Mouse (Mus musculus) kidney, postnatal 4 days (tissue): ENCODE data around the gene Myh10.
A peak's percentile ranks its signal among the peaks of the same experiment; 100 is the strongest.
"Not testable (repeated sequence)": the region's sequence is repeated elsewhere in the genome, so short reads cannot be mapped to it uniquely, and the experiment has no call there.

Source experiments
- DNase-seq, 2 experiments: peaks; one replicate each; pipeline ENCODE4 v3.0.0; 2021; ENCODE audit warnings: mixed read lengths in 2 of 2

Gene Myh10

GRCm38 (mm10) chr11:68693447-68694040, 2.2 kb downstream of the Myh10 start:
- no peak for DNase-seq

DNA sequence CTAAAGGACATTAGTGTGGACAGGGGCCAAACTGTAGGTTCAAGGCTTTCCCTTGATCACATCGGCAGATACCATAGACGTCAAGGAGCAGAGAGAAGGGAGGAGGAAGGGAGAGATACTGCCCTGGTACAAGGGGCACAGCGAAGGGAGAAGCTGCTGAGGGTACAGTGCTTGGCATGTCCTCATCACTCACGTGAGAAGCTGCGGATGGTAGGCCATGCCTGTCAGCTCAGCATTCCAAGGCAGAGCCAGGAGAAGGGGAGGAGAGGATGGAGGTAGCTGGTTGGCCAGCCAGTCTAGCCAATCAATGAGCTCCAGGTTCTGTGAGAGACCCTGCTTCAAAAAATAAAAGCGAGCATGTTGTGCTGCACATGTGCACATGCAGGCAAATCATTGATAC, 11.0 kb downstream of the Myh10 start:
- no peak for DNase-seq

- DNase-seq = no peak
Observed at GRCm38 (mm10) chr11:68703360-68703759, 12.0 kb downstream of the Myh10 start.

DNA sequence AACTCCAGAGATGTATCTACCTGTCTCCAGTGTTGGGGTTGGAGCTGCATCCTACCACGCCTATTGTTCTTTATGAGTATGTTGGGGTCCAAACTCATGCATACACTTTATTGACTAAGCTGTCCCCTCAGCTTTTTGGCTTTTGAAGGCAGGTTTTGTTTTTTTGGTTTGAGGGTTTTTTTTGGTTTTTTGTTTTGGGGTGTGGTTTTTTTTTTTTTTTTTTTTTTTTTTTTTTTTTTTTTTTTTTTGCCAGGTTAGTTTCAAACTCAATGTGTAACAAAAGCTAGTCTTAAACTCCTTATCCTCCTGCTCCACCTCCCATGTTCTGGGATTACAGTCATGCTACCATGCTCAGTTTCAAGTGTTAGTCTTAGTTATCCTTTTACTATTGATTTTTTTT, 12.9 kb downstream of the Myh10 start:
- DNase-seq = no peak

DNA sequence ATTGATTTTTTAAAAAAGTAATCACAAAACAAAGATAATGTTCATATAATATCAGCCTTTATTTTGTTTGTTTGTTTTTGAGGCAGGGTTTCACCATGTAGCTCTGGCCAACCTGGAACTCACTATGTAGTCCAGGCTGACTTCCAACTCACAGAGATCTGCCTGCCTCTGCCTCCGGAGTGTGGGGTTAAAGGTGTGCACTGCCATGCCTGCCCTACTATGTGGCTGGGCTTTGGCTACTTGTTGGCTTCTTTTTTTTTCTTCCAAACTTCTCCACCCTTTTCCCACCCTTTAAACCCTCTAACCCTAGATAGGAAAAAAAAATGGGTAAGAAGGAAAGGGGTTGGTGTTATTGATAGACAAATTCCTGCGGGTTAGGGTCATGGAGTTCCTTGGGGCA, 13.5 kb downstream of the Myh10 start:
- no peak for DNase-seq

DNA sequence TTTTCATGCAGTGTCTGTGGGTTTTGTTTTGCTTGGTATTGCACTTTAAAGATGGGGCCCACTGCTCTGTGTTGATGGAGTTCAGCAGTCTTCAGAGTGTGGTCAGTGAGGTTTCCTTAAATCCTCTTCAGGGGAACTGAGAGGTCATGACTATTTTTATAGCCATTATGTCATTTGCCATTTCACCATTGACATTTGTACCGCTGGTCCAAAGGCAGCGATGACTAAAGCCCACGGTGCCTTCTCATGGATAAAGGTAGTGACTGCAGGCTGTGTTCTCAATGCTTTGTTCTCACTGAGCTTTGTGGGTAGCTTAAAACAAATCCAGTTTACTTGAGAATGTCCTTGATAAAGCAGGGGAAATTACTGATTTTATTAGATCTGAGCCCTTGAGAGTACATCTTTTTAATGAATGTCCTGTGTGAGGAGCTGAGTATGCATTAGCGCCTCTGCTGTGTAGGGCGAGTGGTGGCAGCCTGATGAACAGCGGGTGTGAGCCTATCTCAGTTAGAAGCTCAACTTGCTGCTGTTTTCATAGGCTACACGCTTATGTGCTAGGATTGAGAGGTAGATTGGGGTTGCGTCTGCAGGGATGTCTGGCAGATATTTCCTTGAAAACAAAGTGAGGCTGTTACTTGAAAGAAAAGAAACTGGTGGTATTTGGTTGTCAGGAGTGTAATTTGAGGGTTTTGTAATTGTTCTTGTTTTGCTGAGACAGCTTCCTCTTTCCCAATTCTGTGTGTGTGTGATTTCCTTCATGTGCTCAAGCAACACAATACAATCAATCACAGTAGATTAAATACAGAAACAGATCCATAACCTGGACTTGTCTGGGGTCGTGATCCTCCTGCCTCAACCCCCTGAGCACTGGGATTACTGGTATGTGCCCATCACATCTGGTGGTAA, 15.4 kb downstream of the Myh10 start:
- DNase-seq = no peak

DNA sequence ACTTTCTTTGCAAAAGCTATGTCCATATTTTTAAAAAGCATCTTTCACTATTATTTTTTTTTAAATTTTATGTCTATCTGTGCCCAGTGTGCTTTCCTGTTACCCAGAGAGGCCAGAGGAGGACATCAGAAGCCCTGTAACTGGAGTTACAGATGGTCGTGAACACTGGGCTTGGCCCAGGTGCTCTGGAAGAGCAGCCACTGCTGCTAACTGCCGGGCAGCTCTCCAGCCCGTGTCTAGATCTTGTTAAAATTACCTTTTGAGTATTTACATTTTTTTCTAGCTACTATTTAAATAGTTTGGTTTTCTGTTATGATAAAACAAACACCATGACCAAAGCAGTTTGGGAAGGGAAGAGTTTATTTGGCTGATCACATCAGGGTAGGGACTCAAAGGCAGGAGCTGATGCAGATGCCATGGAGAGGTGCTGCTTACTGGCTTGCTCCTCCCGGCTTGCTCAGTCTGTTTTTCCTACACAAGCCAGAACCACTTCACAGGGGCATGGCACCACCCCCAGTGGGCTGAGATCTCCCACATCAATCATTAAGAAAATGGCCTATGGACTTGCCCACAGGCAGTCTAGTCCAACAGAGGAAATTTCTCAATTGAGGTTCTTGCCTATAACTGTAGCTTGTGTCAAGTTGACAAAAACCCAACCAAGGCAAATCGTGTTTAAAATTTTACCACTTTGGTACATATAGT, 16.7 kb downstream of the Myh10 start:
- DNase-seq = no peak

GRCm38 (mm10) chr11:68716167-68716566, 24.8 kb downstream of the Myh10 start:
- no peak for DNase-seq

GRCm38 (mm10) chr11:68717171-68717840, 25.9 kb downstream of the Myh10 start:
- no peak for DNase-seq

DNA sequence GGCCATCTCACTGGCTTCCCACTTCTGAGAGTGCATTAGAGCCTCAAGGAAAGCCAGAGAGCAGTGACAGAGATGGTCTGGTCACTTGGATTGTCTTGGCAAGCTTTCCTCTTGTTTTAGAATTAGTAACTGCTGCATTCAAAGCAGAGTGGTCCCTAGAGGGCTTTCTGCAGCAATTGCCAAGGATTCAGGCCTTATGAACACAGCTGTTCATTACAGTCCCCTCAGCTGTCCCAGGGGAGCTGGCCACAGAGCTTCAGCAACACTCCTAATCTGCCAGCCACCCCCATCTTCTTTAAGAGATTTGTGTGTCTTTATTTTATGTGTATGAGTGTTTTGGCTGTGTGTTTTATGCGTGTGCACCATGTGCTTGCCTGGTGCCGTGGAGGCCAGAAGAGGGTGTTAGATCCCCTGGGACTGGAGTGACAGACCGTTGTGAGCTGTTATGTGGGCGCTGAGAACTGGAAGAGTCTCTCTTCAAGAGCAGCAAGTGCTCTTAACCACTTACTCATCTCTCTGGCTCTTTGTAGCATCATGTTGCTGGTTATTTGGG, 27.8 kb downstream of the Myh10 start:
- DNase-seq = peak; percentile 77 to 86

DNA sequence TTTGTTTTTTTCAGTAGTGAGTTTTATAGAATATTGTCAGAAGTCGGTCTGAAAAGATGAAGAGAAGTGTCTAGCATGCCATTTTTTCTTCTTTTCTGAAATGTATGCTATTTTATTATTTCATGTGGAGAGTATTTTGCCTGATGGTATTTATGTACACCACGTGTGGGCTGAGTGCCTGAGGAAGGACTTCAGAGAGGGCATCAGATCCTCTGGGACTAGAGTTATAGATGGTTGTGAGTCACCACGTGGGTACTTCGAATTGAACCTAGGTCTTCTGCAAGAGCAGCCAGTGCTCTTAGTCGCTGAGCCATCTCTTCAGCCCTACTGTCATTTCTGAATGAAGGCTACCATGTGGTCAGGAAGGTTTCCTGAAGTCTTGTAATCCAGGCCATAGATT, 28.4 kb downstream of the Myh10 start:
- no peak for DNase-seq

DNA sequence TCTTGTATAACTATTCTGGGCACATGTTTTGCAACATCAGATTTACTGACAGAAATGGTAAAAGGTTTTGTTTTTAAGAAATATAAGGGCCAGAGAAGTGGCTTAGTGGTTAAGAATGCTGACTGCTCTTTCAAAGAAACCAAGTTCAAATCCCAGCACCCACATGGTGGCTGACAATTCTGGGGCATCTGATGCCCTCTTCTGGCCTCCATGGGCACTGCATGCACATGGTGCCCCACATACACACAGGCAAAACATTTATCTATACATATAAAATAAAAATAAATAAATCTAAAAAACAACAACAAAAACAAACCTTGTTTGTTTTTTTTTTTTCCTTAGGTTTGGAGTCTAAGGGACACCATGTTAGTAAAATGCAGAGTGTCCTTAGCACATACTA, 32.8 kb downstream of the Myh10 start:
- peak; percentile 44 for DNase-seq

- no peak for DNase-seq
Observed at GRCm38 (mm10) chr11:68728693-68729092, 37.3 kb downstream of the Myh10 start.

DNA sequence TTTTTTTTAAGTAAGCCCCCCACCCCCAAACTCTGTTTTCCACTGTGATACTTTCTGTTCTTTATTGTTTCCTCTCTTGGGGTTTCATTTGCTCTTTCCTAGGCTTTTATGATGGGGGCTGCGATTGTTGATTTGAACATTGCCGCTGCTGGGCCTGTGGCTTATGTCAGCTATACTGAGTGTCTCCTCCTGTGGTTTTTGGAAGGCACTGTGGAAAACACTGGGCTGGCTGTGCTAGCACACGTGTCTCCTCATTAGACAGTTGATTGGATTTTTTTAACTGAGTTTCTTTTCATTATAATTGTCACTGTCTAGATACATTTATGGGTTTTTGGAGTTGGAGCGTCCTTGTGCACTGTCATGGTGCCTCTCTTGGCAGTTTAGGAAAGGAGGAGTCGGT, 39.4 kb downstream of the Myh10 start:
- DNase-seq = peak; percentile 32 to 50

DNA sequence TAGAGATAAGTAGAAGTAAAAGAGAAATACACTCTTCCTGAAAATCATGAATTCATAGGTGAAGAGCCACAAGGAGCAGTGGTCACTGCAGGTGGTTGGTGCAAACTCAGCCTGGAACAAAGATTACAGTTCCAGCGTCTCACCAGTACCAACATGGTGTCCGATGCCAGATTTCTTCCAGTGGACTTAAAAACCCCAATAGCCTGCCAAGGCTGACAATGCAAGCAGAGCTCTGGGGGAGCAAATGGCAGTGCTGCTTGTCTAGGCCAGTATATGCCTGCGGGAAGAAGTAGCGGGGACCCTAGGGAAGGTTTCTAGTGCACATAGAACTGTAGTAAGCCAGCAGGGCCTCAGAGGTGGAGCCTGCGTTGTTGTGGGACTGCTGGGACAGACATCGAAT, 40.7 kb downstream of the Myh10 start:
- no peak for DNase-seq

DNA sequence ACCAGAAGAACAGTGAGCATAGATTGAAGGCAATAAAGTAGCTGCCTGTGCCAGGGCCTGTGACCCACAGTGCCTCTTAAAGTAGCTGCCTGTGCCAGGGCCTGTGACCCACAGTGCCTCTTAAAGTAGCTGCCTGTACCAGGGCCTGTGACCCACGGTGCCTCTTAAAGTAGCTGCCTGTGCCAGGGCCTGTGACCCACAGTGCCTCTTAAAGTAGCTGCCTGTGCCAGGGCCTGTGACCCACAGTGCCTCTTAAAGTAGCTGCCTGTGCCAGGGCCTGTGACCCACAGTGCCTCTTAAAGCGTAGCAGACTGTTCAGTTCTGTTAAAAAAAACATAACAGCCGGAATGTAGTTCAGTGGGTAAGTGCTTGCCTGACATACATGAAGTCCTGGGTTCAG, 42.0 kb downstream of the Myh10 start:
- not testable (repeated sequence) for DNase-seq

GRCm38 (mm10) chr11:68739509-68739908, 48.1 kb downstream of the Myh10 start:
- no peak for DNase-seq

GRCm38 (mm10) chr11:68742658-68743057, 51.3 kb downstream of the Myh10 start:
- no peak for DNase-seq

- no peak for DNase-seq
Observed at GRCm38 (mm10) chr11:68744150-68744549, 52.8 kb downstream of the Myh10 start.

GRCm38 (mm10) chr11:68745374-68746200, 54.2 kb downstream of the Myh10 start:
- DNase-seq = no peak

GRCm38 (mm10) chr11:68748121-68748520, 56.8 kb downstream of the Myh10 start:
- no peak for DNase-seq

DNA sequence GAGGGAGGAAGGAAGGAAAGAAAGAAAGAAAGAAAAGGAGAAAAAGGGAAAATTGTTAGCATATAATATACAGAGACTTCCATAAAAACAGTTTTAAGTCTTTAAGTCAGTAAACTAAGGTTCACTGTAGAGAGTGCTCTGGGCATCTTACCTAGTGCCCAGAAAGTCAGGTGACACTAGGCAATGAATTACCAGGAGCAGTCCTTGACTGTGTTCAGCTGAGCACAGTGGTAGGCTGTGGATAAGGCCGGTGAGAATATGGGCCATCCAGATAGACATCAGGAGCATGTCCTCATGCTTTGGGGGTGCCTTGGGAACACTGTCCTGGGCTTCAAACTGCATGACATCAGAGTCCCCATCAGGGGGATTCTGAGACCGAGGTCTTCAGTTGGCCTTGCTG, 58.8 kb downstream of the Myh10 start:
- DNase-seq = no peak
